Mouse (Mus musculus) limb, embryonic 10.5 days (tissue): ENCODE measurements around the gene Snx30. TPM values are rescaled to one million over a fixed set of nuclear protein-coding genes. Genes with fewer than 3 reads are reported as not detected.

Experiments used
- DNase-seq: peaks from one replicate; pipeline ENCODE4 v3.0.0-alpha.2; 2017; ENCODE audit warnings: low spot score
- H3K27ac ChIP-seq: fragments of 300-500 bp; sonication (generic); 2 replicates; pipeline ENCODE4 v1.5.1; 2016; ENCODE audit warnings: mild to moderate bottlenecking
- H3K27me3 ChIP-seq: fragments of 300-500 bp; sonication (generic); 2 replicates; pipeline ENCODE4 v1.6.1; 2016; ENCODE audit warnings: low read depth, mild to moderate bottlenecking; ENCODE audit not compliant: poor library complexity, severe bottlenecking
- H3K36me3 ChIP-seq: fragments of 300-500 bp; sonication (generic); 2 replicates; pipeline ENCODE4 v1.6.1; 2016; ENCODE audit warnings: mild to moderate bottlenecking, moderate library complexity
- H3K4me1 ChIP-seq: fragments of 300-500 bp; sonication (generic); 2 replicates; pipeline ENCODE4 v1.6.1; 2016
- H3K4me3 ChIP-seq: fragments of 300-500 bp; sonication (generic); 2 replicates; pipeline ENCODE4 v1.5.1; 2016; ENCODE audit warnings: mild to moderate bottlenecking, moderate library complexity
- H3K9me3 ChIP-seq: fragments of 300-500 bp; sonication (generic); replicated peaks from 2 replicates; pipeline ENCODE4 v1.6.1; 2016; ENCODE audit warnings: mild to moderate bottlenecking
- WGBS: fragments of 180-500 bp; shearing (Covaris S2); methylation state at CpG from one replicate; pipeline ENCODE4 v1.1.7; 2016; 5-methylcytosine and 5-hydroxymethylcytosine counted together
- polyA plus RNA-seq: library from polyadenylated mRNA; unstranded; fragments of >200 nt; fragmentation: Nextera tagmentation; extraction: Ambion mirVana; gene quantifications from 2 replicates; pipeline ENCODE4 v1.2.1, GENCODE M21; 2016

Snx30 gene
- polyA plus RNA-seq, 1 experiment from 2014 or later = 5.3 TPM

DNA sequence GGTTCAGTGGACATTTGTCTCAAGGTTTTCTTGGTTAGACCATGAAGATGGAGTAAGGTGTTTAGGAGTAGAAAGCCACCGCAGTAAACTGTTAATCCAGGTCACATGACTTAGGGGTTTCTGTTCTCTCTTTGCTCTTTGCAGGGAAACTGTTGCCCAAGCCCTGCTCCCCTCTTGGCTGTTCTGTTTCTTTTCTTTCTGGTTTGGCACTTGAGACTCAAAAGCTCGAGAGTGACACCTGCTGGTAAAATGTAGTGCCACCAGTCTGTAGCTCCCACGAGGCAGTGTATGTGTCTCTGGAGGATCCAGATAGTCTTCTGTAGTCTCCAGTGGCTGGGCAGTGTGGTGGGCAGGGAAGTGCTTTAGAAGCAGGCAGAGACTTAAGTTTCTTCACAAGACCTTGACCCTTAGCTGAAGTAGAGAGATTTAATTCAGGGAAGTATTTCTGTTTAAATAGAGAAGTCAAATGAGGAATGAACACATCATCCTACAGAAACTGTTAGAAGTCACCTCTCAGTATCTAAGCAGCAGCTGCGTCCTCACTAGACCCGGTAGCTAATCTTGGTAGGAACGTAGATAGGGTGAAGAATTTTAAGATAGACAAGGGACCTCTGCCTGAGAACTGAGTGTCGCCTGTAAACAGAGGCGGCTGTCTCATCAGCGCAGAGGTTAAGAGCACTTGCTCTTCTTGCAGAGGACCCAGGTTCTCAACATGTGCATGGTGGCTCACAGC is 65.4 kb downstream of the Snx30 start:
- Histone ChIP-seq H3K4me1 (no peaks in the 10 kb centered on the region), H3K27me3 (no peaks in the 10 kb centered on the region), H3K9me3 (no peaks in the 10 kb centered on the region), H3K4me3 (no peak overlapping the region), H3K36me3 (no peaks in the 10 kb centered on the region), H3K27ac (no peak overlapping the region)
- DNase-seq = peak; percentile 67
- 62% methylated on average over 9 of the region's 9 CpGs for WGBS

DNA sequence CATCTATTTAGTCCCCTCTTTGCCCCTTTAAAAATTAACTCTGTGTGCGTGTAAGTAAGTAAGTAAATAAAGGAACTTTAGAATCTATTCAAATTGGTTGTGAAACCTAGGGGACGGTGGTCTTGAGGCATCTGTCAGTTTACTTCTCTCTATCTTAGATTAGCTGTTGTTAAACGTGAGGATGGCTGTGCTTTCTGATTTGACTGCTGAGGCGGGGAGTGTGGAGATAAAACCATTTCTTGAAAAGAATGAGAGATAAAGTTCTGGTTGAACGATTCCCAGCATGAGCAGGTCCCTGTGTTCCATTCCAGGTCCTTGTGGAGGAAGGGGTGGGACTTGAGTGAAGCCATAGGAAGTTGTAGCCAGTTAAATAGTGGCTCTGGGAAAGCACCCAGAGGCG is 67.6 kb downstream of the Snx30 start:
- no peak overlapping the region for H3K27ac ChIP-seq
- no peaks in the 10 kb centered on the region for H3K4me1 ChIP-seq
- DNase-seq = no peak
- no peak overlapping the region for H3K4me3 ChIP-seq
- H3K9me3 ChIP-seq = no peaks in the 10 kb centered on the region
- H3K36me3 ChIP-seq = no peaks in the 10 kb centered on the region
- H3K27me3 ChIP-seq = no peaks in the 10 kb centered on the region
- WGBS = 83% methylated on average over 6 of the region's 6 CpGs

DNA sequence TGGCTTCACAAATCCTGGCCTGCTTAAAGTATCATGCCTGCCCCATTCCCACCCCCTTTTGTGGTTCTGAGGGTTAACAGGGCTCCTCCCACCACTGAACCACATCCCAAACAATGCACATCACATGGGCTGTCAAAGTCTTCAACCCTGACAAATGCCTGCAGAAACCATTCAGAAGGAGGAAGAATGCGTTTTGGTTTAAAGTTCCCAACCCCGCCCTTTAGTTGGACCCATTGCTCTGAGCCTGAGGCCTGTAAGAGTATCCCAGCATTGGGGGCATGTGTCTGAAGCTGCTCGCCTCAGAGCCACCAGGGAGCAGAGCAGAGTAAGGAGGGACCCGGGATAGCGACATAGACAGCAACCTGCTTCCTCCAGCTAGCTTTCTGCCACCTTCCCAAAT is 68.2 kb downstream of the Snx30 start:
- Histone ChIP-seq H3K36me3 (no peaks in the 10 kb centered on the region), H3K4me1 (no peaks in the 10 kb centered on the region), H3K4me3 (no peak overlapping the region), H3K27ac (no peak overlapping the region), H3K9me3 (no peaks in the 10 kb centered on the region), H3K27me3 (no peaks in the 10 kb centered on the region)
- 56% methylated on average over 5 of the region's 5 CpGs for WGBS
- no peak for DNase-seq

DNA sequence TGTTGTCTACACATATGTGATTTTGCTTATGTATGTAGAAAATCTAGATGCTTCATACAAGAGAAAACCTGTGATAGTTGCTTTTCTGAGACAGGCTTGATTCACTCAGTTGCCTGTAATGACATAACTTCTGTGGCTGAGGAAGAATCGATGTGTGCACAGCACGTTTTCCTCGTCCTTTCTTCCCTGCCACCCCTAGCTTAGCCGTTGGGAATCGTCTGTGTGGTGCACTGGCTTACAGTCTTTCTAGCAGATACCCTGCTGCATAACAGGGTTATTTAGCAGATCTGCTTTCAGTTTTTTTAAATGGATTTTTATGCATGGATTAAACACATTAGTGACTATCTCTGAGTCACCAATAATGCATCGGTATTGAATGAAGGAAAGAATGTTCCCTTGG is 70.9 kb downstream of the Snx30 start:
- no peak for DNase-seq
- 91% methylated on average over 6 of the region's 6 CpGs for WGBS
- no peak overlapping the region for H3K4me3 ChIP-seq
- no peaks in the 10 kb centered on the region for H3K9me3 ChIP-seq
- H3K27me3 ChIP-seq = no peaks in the 10 kb centered on the region
- H3K36me3 ChIP-seq = no peaks in the 10 kb centered on the region
- H3K4me1 ChIP-seq = no peaks in the 10 kb centered on the region
- H3K27ac ChIP-seq = no peak overlapping the region

DNA sequence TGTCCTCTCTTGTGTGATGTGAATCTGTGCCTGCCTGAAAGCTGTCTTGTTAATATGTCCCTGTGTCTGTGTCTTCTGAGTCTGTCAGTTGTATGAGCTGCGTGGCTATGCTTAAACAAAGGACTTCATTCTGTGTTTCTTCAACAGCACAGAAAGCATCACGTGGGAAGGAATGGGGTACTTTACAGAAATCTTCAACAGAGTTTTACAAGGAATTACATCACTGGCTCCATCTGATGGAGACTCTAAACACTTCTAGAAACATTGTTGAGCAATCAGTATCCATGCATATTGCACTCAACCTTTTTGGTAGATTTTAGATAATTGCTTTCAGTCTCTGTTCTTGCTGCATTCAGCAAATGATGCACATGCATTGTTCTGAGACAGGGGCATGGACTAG is 71.4 kb downstream of the Snx30 start:
- no peaks in the 10 kb centered on the region for H3K9me3 ChIP-seq
- no peak for DNase-seq
- H3K36me3 ChIP-seq = no peaks in the 10 kb centered on the region
- WGBS = 90% methylated on average over 2 of the region's 2 CpGs
- no peak overlapping the region for H3K27ac ChIP-seq
- no peaks in the 10 kb centered on the region for H3K27me3 ChIP-seq
- no peak overlapping the region for H3K4me3 ChIP-seq
- H3K4me1 ChIP-seq = no peaks in the 10 kb centered on the region

DNA sequence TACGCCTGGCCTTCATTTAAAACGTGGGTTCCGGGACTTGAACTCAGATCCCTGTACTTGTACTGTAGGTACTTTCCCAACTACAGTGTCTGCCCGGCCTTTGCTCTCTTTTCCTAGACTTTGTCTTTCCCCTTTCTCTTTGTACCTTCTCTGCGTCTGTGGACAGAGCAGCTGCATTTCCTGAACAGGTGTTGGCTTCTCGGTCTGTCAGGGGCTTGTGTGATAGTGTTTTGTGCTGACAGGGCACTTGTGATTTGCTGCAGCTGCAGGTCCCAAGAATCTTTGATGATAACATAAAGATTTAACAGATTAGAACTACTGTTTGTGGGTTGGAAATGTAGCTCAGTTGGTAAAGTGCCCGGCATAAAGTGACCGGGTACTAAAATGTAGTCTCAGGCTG is 73.0 kb downstream of the Snx30 start:
- no peak overlapping the region for H3K4me3 ChIP-seq
- no peaks in the 10 kb centered on the region for H3K9me3 ChIP-seq
- no peaks in the 10 kb centered on the region for H3K4me1 ChIP-seq
- no peak for DNase-seq
- H3K36me3 ChIP-seq = 0 out of 2 replicates have a peak, but pooled peaks cover 6% of the 10 kb centered on the region
- no peaks in the 10 kb centered on the region for H3K27me3 ChIP-seq
- WGBS = 92% methylated on average over 8 of the region's 8 CpGs
- H3K27ac ChIP-seq = no peak overlapping the region

DNA sequence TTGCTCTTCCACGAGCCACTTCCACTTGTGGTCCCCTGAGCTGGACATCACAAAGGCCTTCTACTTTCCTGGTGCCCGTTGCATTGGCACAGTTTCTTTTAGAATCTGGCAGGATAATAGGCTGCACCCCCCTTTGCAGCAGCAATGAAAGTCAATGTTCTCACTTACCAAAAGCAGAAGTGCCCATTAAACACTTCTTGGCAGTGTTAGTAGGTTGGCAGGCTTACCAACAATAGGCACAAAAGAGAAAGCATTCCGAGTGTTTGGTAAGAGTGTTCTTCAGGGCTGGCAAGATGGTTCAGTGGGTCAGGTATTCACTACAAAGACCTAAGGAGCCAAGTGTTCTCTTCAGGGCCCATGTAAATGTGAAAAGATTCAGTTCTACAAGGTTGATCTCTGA is 73.8 kb downstream of the Snx30 start:
- no peak for DNase-seq
- H3K27me3 ChIP-seq = no peaks in the 10 kb centered on the region
- 0 out of 2 replicates have a peak, but pooled peaks cover 6% of the 10 kb centered on the region for H3K36me3 ChIP-seq
- no peaks in the 10 kb centered on the region for H3K4me1 ChIP-seq
- H3K27ac ChIP-seq = no peak overlapping the region
- WGBS = 95% methylated on average over 3 of the region's 3 CpGs
- H3K9me3 ChIP-seq = no peaks in the 10 kb centered on the region
- no peak overlapping the region for H3K4me3 ChIP-seq

DNA sequence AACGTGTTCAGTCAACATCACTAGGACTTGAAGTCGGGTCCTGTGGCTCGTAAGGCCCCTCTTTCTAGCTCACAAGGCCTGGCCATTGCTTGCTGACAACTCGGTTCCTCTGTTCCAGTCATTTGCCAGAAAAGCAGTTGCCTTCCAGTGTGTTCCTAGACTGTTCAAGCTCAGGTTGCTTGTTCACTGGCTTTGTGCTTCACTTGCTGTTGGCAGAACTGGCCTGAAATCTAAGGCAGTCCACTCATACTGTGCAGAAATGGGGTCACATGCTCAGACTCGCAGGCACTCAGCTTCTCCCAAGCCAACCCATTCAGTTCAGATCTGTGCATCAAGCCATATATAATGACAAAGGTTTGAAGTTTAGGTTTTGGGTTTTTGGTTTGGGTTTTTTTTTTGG is 75.1 kb downstream of the Snx30 start:
- no peak overlapping the region for H3K4me3 ChIP-seq
- H3K9me3 ChIP-seq = no peaks in the 10 kb centered on the region
- no peaks in the 10 kb centered on the region for H3K4me1 ChIP-seq
- H3K27me3 ChIP-seq = no peaks in the 10 kb centered on the region
- H3K27ac ChIP-seq = no peak overlapping the region
- 0 out of 2 replicates have a peak, but pooled peaks cover 6% of the 10 kb centered on the region for H3K36me3 ChIP-seq
- WGBS = 90% methylated on average over 5 of the region's 5 CpGs
- DNase-seq = no peak

DNA sequence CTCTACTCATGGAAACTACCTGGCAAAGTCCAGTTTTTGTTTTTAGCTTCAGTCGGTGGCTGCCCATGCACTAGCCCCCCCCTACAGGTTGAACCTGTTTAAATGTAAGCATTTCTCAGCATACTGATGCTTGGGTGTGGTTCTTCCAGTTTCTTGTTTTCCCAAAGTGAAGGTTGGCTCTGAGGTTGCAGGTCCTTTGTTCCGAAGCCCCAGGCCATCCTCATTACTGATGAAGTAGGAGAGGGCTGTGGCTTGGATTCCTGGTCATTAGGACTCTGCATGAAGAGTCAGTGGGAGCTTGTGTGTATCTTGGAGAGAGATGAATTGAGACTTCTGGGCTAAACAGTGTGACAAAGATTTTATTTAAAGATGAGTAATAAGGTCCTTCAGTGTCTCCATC is 75.6 kb downstream of the Snx30 start:
- no peak for DNase-seq
- Histone ChIP-seq H3K27me3 (no peaks in the 10 kb centered on the region), H3K4me1 (no peaks in the 10 kb centered on the region), H3K9me3 (no peaks in the 10 kb centered on the region), H3K36me3 (peaks cover 7% of the 10 kb centered on the region), H3K27ac (no peak overlapping the region), H3K4me3 (no peak overlapping the region)
- 91% methylated on average over 2 of the region's 2 CpGs for WGBS

DNA sequence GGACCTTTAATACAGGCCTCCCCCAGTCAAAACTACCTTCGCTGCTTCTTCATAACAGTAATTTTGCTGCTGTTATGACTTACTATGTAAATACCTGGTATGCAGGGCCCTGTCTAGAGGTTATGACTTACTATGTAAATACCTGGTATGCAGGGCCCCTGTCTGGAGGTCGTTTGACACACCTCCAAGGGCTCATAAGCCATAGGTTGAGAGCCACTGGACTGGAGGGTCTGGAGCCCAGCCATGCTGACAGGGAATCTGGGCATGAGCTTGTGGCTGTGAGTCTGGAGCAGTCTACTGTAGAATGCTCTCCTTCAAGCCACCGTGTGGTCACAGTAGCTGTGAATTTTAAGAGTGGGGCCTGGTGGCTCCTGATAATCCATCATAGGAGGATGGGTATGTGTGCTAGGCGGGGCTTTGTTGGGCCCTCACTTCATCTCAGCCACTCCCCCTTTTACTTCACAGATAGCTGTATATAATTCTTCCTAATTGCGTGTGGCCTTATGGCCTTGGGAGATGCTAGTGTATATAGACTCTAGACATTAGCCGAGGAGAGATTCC is 78.6 kb downstream of the Snx30 start:
- H3K4me3 ChIP-seq = no peak overlapping the region
- no peaks in the 10 kb centered on the region for H3K9me3 ChIP-seq
- no peaks in the 10 kb centered on the region for H3K27me3 ChIP-seq
- peaks cover 10% of the 10 kb centered on the region for H3K36me3 ChIP-seq
- 81% methylated on average over 6 of the region's 6 CpGs for WGBS
- H3K27ac ChIP-seq = no peak overlapping the region
- DNase-seq = no peak
- H3K4me1 ChIP-seq = no peaks in the 10 kb centered on the region

DNA sequence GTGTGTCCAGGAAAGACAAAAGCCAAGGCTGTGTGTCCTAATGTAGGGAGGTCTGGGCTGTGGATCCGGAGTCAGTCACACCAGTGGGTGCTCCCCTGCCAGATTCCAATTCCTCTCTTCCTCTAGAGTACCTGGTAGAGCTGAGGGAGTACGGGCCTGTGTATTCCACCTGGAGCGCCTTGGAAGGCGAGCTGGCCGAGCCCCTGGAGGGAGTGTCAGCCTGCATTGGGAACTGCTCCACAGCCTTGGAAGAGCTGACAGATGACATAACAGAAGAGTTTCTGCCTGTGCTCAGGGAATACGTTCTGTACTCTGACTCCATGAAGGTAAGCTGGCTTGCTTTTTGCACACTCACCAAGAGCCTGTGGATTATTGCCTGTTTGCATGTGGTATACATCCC is 80.6 kb downstream of the Snx30 start:
- H3K27me3 ChIP-seq = no peaks in the 10 kb centered on the region
- no peak for DNase-seq
- H3K4me3 ChIP-seq = no peak overlapping the region
- 93% methylated on average over 6 of the region's 6 CpGs for WGBS
- H3K9me3 ChIP-seq = no peaks in the 10 kb centered on the region
- peaks cover 10% of the 10 kb centered on the region for H3K36me3 ChIP-seq
- no peaks in the 10 kb centered on the region for H3K4me1 ChIP-seq
- no peak overlapping the region for H3K27ac ChIP-seq

DNA sequence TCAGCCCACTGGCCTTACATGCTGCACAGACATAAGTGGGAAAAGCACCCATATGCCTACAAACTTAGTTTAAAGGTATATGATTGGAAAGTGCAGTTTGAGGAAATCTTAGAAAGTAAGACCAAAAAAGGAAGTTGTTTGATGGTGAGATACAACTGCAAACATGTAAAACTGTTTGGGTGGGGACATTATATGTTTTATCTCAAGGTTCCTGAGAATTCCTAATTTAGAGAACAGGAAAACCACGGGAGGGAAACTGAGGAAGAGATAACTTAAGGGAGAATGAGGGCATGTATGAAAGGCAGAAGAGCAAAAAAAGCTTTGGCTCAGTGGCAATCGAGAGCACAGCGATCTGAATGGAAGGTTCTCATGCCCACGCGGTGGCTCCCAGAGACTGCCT is 81.4 kb downstream of the Snx30 start:
- no peak overlapping the region for H3K27ac ChIP-seq
- no peaks in the 10 kb centered on the region for H3K4me1 ChIP-seq
- H3K27me3 ChIP-seq = no peaks in the 10 kb centered on the region
- H3K4me3 ChIP-seq = no peak overlapping the region
- WGBS = 96% methylated on average over 5 of the region's 5 CpGs
- DNase-seq = no peak
- peaks cover 10% of the 10 kb centered on the region for H3K36me3 ChIP-seq
- H3K9me3 ChIP-seq = no peaks in the 10 kb centered on the region

DNA sequence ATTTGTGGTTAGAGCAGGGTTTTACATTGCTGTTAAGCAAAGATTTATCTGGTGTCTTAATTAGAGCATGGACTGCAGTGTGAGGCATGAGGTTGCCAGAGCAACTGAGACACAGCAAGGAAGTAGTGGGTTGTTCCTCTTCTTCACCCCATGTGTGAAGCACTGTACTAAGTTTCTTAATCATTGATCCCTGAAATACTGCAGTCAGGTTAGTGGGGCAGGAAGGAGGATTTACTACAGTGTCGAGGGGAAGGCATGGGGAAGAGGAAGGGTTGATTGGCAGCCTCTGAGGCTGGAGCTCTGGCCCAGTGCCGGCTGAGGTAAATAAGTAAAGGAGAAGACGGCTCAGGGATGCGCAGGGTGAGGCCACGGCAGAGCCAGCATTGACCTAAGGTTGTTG is 82.4 kb downstream of the Snx30 start:
- Histone ChIP-seq H3K36me3 (peaks cover 4% of the 10 kb centered on the region), H3K27ac (no peak overlapping the region), H3K4me1 (no peaks in the 10 kb centered on the region), H3K4me3 (no peak overlapping the region), H3K9me3 (no peaks in the 10 kb centered on the region), H3K27me3 (no peaks in the 10 kb centered on the region)
- DNase-seq = no peak
- 86% methylated on average over 5 of the region's 5 CpGs for WGBS
